Mouse (Mus musculus) gonadal fat pad, adult 2 months (tissue): ENCODE results near the gene Tmem102. TPM values are rescaled to one million over a fixed set of nuclear protein-coding genes. Genes with fewer than 3 reads are reported as not detected.

Experiments
- DNase-seq: peaks from one replicate; pipeline ENCODE4 v3.0.0-alpha.2; 2012; ENCODE audit warnings: low read depth
- polyA plus RNA-seq: library from polyadenylated mRNA; depleted of rRNA; stranded (reverse); fragments of >200 nt; gene quantifications from 2 replicates; pipeline ENCODE4 v1.2.3, GENCODE M21; 2012; rRNA removed

The Tmem102 gene
- polyA plus RNA-seq, 1 experiment: 12.9 TPM

- no peak for DNase-seq
Measured at GRCm38 (mm10) chr11:69758090-69758456, 47.4 kb downstream of the Tmem102 start.

- DNase-seq: no peak
Measured at GRCm38 (mm10) chr11:69757303-69758089, 47.9 kb downstream of the Tmem102 start.

GRCm38 (mm10) chr11:69754701-69755100 lies 50.7 kb downstream of the Tmem102 start:
- no peak for DNase-seq

DNA sequence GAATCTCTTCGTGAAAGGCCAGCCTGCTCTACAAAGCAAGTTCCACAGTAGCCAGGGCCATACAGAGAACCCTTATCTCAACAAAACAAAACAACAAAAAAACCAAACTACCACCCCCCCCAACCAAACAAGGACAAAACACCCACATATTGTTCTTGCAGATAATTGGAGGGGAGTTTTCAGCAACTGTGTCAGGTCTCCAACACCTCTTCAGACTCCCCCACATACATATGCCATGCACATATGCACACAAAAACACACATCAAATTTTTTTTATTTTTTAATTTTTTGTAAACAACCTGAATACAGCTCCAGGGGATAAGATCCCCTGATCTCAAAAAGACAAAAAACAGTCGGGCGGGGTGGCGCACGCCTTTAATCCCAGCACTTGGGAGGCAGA lies 51.2 kb downstream of the Tmem102 start:
- no peak for DNase-seq

Other genes with a start within 250 kb of the Tmem102 start
- gene Efnb3, start 245.4 kb downstream of the Tmem102 start, polyA plus RNA-seq: 0.93 and 1.1 TPM in 2 replicates
- gene Wrap53, start 225.4 kb downstream of the Tmem102 start, polyA plus RNA-seq: 13.1 and 14.9 TPM in 2 replicates
- gene Trp53, start 225.3 kb downstream of the Tmem102 start, polyA plus RNA-seq: 58.2 and 62.0 TPM in 2 replicates
- gene Atp1b2, start 199.7 kb downstream of the Tmem102 start, polyA plus RNA-seq: 12.5 and 18.1 TPM in 2 replicates
- gene Shbg, start 187.7 kb downstream of the Tmem102 start, polyA plus RNA-seq: not detected in 2 replicates
- 10.3 and 11.2 TPM in 2 replicates for gene Sat2, start 183.6 kb downstream of the Tmem102 start, polyA plus RNA-seq
- 69.7 and 80.8 TPM in 2 replicates for gene Fxr2, start 172.6 kb downstream of the Tmem102 start, polyA plus RNA-seq
- gene Sox15, start 150.3 kb downstream of the Tmem102 start, polyA plus RNA-seq: 1.9 and 2.4 TPM in 2 replicates
- gene Mpdu1, start 143.0 kb downstream of the Tmem102 start, polyA plus RNA-seq: 118 and 159 TPM in 2 replicates
- 31.8 and 35.9 TPM in 2 replicates for gene Cd68, start 139.5 kb downstream of the Tmem102 start, polyA plus RNA-seq
- gene Eif4a1, start 133.2 kb downstream of the Tmem102 start, polyA plus RNA-seq: 311 and 352 TPM in 2 replicates
- 58.7 and 72.4 TPM in 2 replicates for gene Senp3, start 123.5 kb downstream of the Tmem102 start, polyA plus RNA-seq
- 4.6 and 4.7 TPM in 2 replicates for gene Tnfsf13, start 119.8 kb downstream of the Tmem102 start, polyA plus RNA-seq
- 21.3 and 27.6 TPM in 2 replicates for gene Tnfsf12, start 109.8 kb downstream of the Tmem102 start, polyA plus RNA-seq
- 4.2 and 4.9 TPM in 2 replicates for gene Tnfsfm13, start 109.5 kb downstream of the Tmem102 start, polyA plus RNA-seq
- gene Polr2a, start 47.0 kb downstream of the Tmem102 start, polyA plus RNA-seq: 18.5 and 48.2 TPM in 2 replicates
- 0.22 and 0.51 TPM in 2 replicates for gene Slc35g3, start 43.7 kb downstream of the Tmem102 start, polyA plus RNA-seq
- gene Zbtb4, start 39.7 kb downstream of the Tmem102 start, polyA plus RNA-seq: 30.6 and 32.9 TPM in 2 replicates
- gene Chrnb1, start 9.7 kb downstream of the Tmem102 start, polyA plus RNA-seq: 15.3 and 18.3 TPM in 2 replicates
- gene Fgf11, start 3.8 kb downstream of the Tmem102 start, polyA plus RNA-seq: 6.9 and 7.7 TPM in 2 replicates
- 0.18 and 0.47 TPM in 2 replicates for gene Gm39566, start 9.7 kb upstream of the Tmem102 start, polyA plus RNA-seq
- gene Spem2, start 12.8 kb upstream of the Tmem102 start, polyA plus RNA-seq: 6.8 and 9.8 TPM in 2 replicates
- gene Spem1, start 16.6 kb upstream of the Tmem102 start, polyA plus RNA-seq: 11.3 and 16.5 TPM in 2 replicates
- 19.0 and 23.8 TPM in 2 replicates for gene Nlgn2, start 32.2 kb upstream of the Tmem102 start, polyA plus RNA-seq
- 179 and 279 TPM in 2 replicates for gene Tmem256, start 32.9 kb upstream of the Tmem102 start, polyA plus RNA-seq
- gene Plscr3, start 40.8 kb upstream of the Tmem102 start, polyA plus RNA-seq: 60.4 and 66.9 TPM in 2 replicates
- gene Tnk1, start 53.1 kb upstream of the Tmem102 start, polyA plus RNA-seq: 26.0 and 32.5 TPM in 2 replicates
- gene Tmem95, start 72.4 kb upstream of the Tmem102 start, polyA plus RNA-seq: not detected in 2 replicates
- gene Kctd11, start 75.8 kb upstream of the Tmem102 start, polyA plus RNA-seq: 9.0 and 10.0 TPM in 2 replicates
- gene Acap1, start 89.9 kb upstream of the Tmem102 start, polyA plus RNA-seq: 37.7 and 38.2 TPM in 2 replicates
- gene 2810408A11Rik, start 95.4 kb upstream of the Tmem102 start, polyA plus RNA-seq: 5.4 and 5.9 TPM in 2 replicates
- gene Neurl4, start 95.4 kb upstream of the Tmem102 start, polyA plus RNA-seq: 42.3 and 45.0 TPM in 2 replicates
- gene Gps2, start 108.3 kb upstream of the Tmem102 start, polyA plus RNA-seq: 56.9 and 61.2 TPM in 2 replicates
- gene Eif5a, start 116.3 kb upstream of the Tmem102 start, polyA plus RNA-seq: 457 and 520 TPM in 2 replicates
- 19.2 and 37.4 TPM in 2 replicates for gene Ybx2, start 130.2 kb upstream of the Tmem102 start, polyA plus RNA-seq
- gene Slc2a4, start 142.6 kb upstream of the Tmem102 start, polyA plus RNA-seq: 121 and 139 TPM in 2 replicates
- 88.4 and 172 TPM in 2 replicates for gene Cldn7, start 159.2 kb upstream of the Tmem102 start, polyA plus RNA-seq
- 94.3 and 108 TPM in 2 replicates for gene Ctdnep1, start 175.5 kb upstream of the Tmem102 start, polyA plus RNA-seq
- gene Elp5, start 176.9 kb upstream of the Tmem102 start, polyA plus RNA-seq: 60.1 and 80.3 TPM in 2 replicates
- 568 and 793 TPM in 2 replicates for gene Gabarap, start 185.5 kb upstream of the Tmem102 start, polyA plus RNA-seq
- 22.8 and 23.2 TPM in 2 replicates for gene Phf23, start 190.2 kb upstream of the Tmem102 start, polyA plus RNA-seq
- 13.7 and 19.1 TPM in 2 replicates for gene Dvl2, start 195.0 kb upstream of the Tmem102 start, polyA plus RNA-seq
- gene Acadvl, start 209.8 kb upstream of the Tmem102 start, polyA plus RNA-seq: 79.9 and 96.2 TPM in 2 replicates
- 12.8 and 16.6 TPM in 2 replicates for gene Dlg4, start 211.3 kb upstream of the Tmem102 start, polyA plus RNA-seq
- gene Asgr1, start 248.5 kb upstream of the Tmem102 start, polyA plus RNA-seq: 0.08 and 0.72 TPM in 2 replicates